Mouse (Mus musculus) large intestine, adult 2 months (tissue): ENCODE data around the gene Slc16a8. TPM values are rescaled to one million over a fixed set of nuclear protein-coding genes. Genes with fewer than 3 reads are reported as not detected.
A peak's percentile ranks its signal among the peaks of the same experiment; 100 is the strongest.

Experiments used
- DNase-seq: peaks from one replicate; pipeline ENCODE4 v3.0.0-alpha.2; 2012; ENCODE audit warnings: low read depth, low spot score
- WGBS: fragments of 180-500 bp; shearing (Covaris S2); methylation state at CpG from one replicate; pipeline ENCODE4 v1.1.7; 2018; 5-methylcytosine and 5-hydroxymethylcytosine counted together
- polyA plus RNA-seq: library from polyadenylated mRNA; depleted of rRNA; stranded (reverse); fragments of >200 nt; gene quantifications from 2 replicates; pipeline ENCODE4 v1.2.3, GENCODE M21; 2012

Gene Slc16a8
- polyA plus RNA-seq, 1 experiment, result 0.74 TPM

GRCm38 (mm10) chr15:79265384-79265783 lies 10.8 kb upstream of the Slc16a8 start:
- no peak for DNase-seq
- WGBS, result 75% methylated on average over 4 of the region's 4 CpGs

GRCm38 (mm10) chr15:79263726-79264125 lies 9.2 kb upstream of the Slc16a8 start:
- WGBS, result 90% methylated on average over 6 of the region's 6 CpGs

GRCm38 (mm10) chr15:79262786-79263309 lies 8.3 kb upstream of the Slc16a8 start:
- no peak for DNase-seq
- 91% methylated on average over 3 of the region's 3 CpGs for WGBS

More at GRCm38 (mm10) chr15:79263726-79264125, 9.2 kb upstream of the Slc16a8 start:
- no peak for DNase-seq

- no peak for DNase-seq
- WGBS, result 61% methylated on average over 13 of the region's 13 CpGs
These were observed 7.8 kb upstream of the Slc16a8 start for GRCm38 (mm10) chr15:79262375-79262774.

- WGBS, result 47% methylated on average over 27 of the region's 28 CpGs
- no peak for DNase-seq
These were observed 7.2 kb upstream of the Slc16a8 start for GRCm38 (mm10) chr15:79261757-79262156.

- WGBS, result 60% methylated on average over 61 of the region's 62 CpGs
- DNase-seq, result no peak
These were observed 6.6 kb upstream of the Slc16a8 start for GRCm38 (mm10) chr15:79261095-79261725.

GRCm38 (mm10) chr15:79258521-79258920 lies 4.0 kb upstream of the Slc16a8 start:
- no peak for DNase-seq
- WGBS, result 51% methylated on average over 17 of the region's 17 CpGs

- WGBS, result 34% methylated on average over 24 of the region's 24 CpGs
- DNase-seq, result no peak
These were observed 2.0 kb downstream of the Slc16a8 start for GRCm38 (mm10) chr15:79252580-79252979.

GRCm38 (mm10) chr15:79251781-79252491 lies 2.6 kb downstream of the Slc16a8 start:
- no peak for DNase-seq
- 3% methylated on average over 61 of the region's 61 CpGs for WGBS

- DNase-seq, result no peak
- WGBS, result 62% methylated on average over 7 of the region's 7 CpGs
These were observed 3.4 kb downstream of the Slc16a8 start for GRCm38 (mm10) chr15:79251168-79251567.

GRCm38 (mm10) chr15:79250236-79250635 lies 4.3 kb downstream of the Slc16a8 start:
- WGBS, result 62% methylated on average over 2 of the region's 2 CpGs
- no peak for DNase-seq

GRCm38 (mm10) chr15:79245321-79245720 lies 9.2 kb downstream of the Slc16a8 start:
- WGBS, result 79% methylated on average over 3 of the region's 3 CpGs
- no peak for DNase-seq

- 79% methylated on average over 7 of the region's 7 CpGs for WGBS
- DNase-seq, result no peak
These were observed 10.3 kb downstream of the Slc16a8 start for GRCm38 (mm10) chr15:79244071-79244893.

- WGBS, result 23% methylated on average over 10 of the region's 10 CpGs
- DNase-seq, result peak; percentile 94
These were observed 11.1 kb downstream of the Slc16a8 start for GRCm38 (mm10) chr15:79243234-79244042.

- WGBS, result 60% methylated on average over 13 of the region's 13 CpGs
- DNase-seq, result no peak
These were observed 11.9 kb downstream of the Slc16a8 start for GRCm38 (mm10) chr15:79242574-79243233.

- WGBS, result 72% methylated on average over 6 of the region's 6 CpGs
These were observed 16.5 kb downstream of the Slc16a8 start for GRCm38 (mm10) chr15:79238036-79238435.

GRCm38 (mm10) chr15:79235268-79235667 lies 19.3 kb downstream of the Slc16a8 start:
- no peak for DNase-seq
- 50% methylated on average over 9 of the region's 9 CpGs for WGBS

More at GRCm38 (mm10) chr15:79238036-79238435, 16.5 kb downstream of the Slc16a8 start:
- DNase-seq, result no peak

GRCm38 (mm10) chr15:79229058-79229821 lies 25.3 kb downstream of the Slc16a8 start, which contains the start of the genes Pick1 and Gm49486:
Gene Pick1 (plus strand): TSS chr15:79229173.
Gene Gm49486 (plus strand): TSS chr15:79229391.
- under 1% methylated on average over 51 of the region's 51 CpGs for WGBS
- peak; percentile 53 for DNase-seq
